Mouse (Mus musculus): ENCODE measurements around the gene Adad2.

Adad2 gene

GRCm38 (mm10) chr8:119616811-119617210, 4.3 kb downstream of the Adad2 start:
- no peak for DNase-seq (ENCODE audit: low read depth, low spot score)

- no peak for DNase-seq (ENCODE audit: low read depth, low spot score)
Measured at GRCm38 (mm10) chr8:119617586-119617985, 5.0 kb downstream of the Adad2 start.

GRCm38 (mm10) chr8:119618887-119619286, 6.3 kb downstream of the Adad2 start:
- DNase-seq (ENCODE audit: low read depth, low spot score) = no peak

- DNase-seq (ENCODE audit: low read depth, low spot score) = no peak
Measured at GRCm38 (mm10) chr8:119620116-119620840, 7.7 kb downstream of the Adad2 start.

GRCm38 (mm10) chr8:119620848-119621465, 8.4 kb downstream of the Adad2 start:
- DNase-seq (ENCODE audit: low read depth, low spot score) = no peak

- DNase-seq (ENCODE audit: low read depth, low spot score) = no peak
Measured at GRCm38 (mm10) chr8:119622555-119622954, 10.0 kb downstream of the Adad2 start.

GRCm38 (mm10) chr8:119623061-119623460, 10.5 kb downstream of the Adad2 start:
- DNase-seq (ENCODE audit: low read depth, low spot score) = no peak

GRCm38 (mm10) chr8:119623744-119624143, 11.2 kb downstream of the Adad2 start:
- DNase-seq (ENCODE audit: low read depth, low spot score) = no peak

GRCm38 (mm10) chr8:119624916-119625315, 12.4 kb downstream of the Adad2 start:
- DNase-seq (ENCODE audit: low read depth, low spot score) = no peak

GRCm38 (mm10) chr8:119625788-119626187, 13.2 kb downstream of the Adad2 start:
- DNase-seq (ENCODE audit: low read depth, low spot score) = no peak

GRCm38 (mm10) chr8:119627199-119627598, 14.7 kb downstream of the Adad2 start:
- no peak for DNase-seq (ENCODE audit: low read depth, low spot score)

GRCm38 (mm10) chr8:119627613-119628359, 15.2 kb downstream of the Adad2 start:
- no peak for DNase-seq (ENCODE audit: low read depth, low spot score)

GRCm38 (mm10) chr8:119630841-119631240, 18.3 kb downstream of the Adad2 start:
- no peak for DNase-seq (ENCODE audit: low read depth, low spot score)

- DNase-seq (ENCODE audit: low read depth, low spot score) = no peak
Measured at GRCm38 (mm10) chr8:119632246-119632645, 19.7 kb downstream of the Adad2 start.

- no peak for DNase-seq (ENCODE audit: low read depth, low spot score)
Measured at GRCm38 (mm10) chr8:119632909-119633308, 20.4 kb downstream of the Adad2 start.

- no peak for DNase-seq (ENCODE audit: low read depth, low spot score)
Measured at GRCm38 (mm10) chr8:119634616-119635336, 22.2 kb downstream of the Adad2 start.

- no peak for DNase-seq (ENCODE audit: low read depth, low spot score)
Measured at GRCm38 (mm10) chr8:119635378-119635777, 22.8 kb downstream of the Adad2 start, which contains the start of gene Kcng4. Gene Kcng4 (minus strand): TSS chr8:119635680.

- no peak for DNase-seq (ENCODE audit: low read depth, low spot score)
Measured at GRCm38 (mm10) chr8:119635958-119636357, 23.4 kb downstream of the Adad2 start.

GRCm38 (mm10) chr8:119636766-119637165, 24.2 kb downstream of the Adad2 start:
- no peak for DNase-seq (ENCODE audit: low read depth, low spot score)

- DNase-seq (ENCODE audit: low read depth, low spot score) = no peak
Measured at GRCm38 (mm10) chr8:119637381-119637780, 24.8 kb downstream of the Adad2 start.

GRCm38 (mm10) chr8:119638261-119638660, 25.7 kb downstream of the Adad2 start:
- DNase-seq (ENCODE audit: low read depth, low spot score) = no peak

- no peak for DNase-seq (ENCODE audit: low read depth, low spot score)
Measured at GRCm38 (mm10) chr8:119639798-119640197, 27.3 kb downstream of the Adad2 start.

All from retina, adult 2 months (tissue).